Mouse (Mus musculus) MEL (cell line): ENCODE measurements at regions not wholly inside any gene's neighbourhood (a gene's known extent, or its start where the extent isn't known, plus 50 kb on each side); places are given as distances from the start of the nearest gene placed in this dataset.

Source experiments
- DNase-seq: peaks from one replicate; pipeline ENCODE4 v3.0.0; 2011; ENCODE audit warnings: low read depth, low spot score
- H3K27ac ChIP-seq: 2 replicates; pipeline ENCODE4 v1.5.1; 2012; ENCODE audit warnings: low read depth, mild to moderate bottlenecking, control low read depth, low read length, moderate library complexity; ENCODE audit not compliant: control insufficient read depth
- H3K27me3 ChIP-seq, 2 experiments: fragments of 150-350 bp in 1 of 2; sonication (generic) in 1 of 2; 2 replicates each; pipeline ENCODE4 v1.6.1; 2012; ENCODE audit warnings: low read length in 2 of 2, mild to moderate bottlenecking in 2 of 2, improper control_type of control experiment in 1 of 2, moderate library complexity in 1 of 2; ENCODE audit not compliant: insufficient read depth in 2 of 2, control insufficient read depth in 1 of 2
- H3K36me3 ChIP-seq, 2 experiments: 2 replicates each; pipeline ENCODE4 v1.6.1; 2012 to 2014; ENCODE audit warnings: low read length in 2 of 2, improper control_type of control experiment in 1 of 2, inconsistent platforms in 1 of 2, mild to moderate bottlenecking in 1 of 2; ENCODE audit not compliant: insufficient read depth in 2 of 2, control insufficient read depth in 1 of 2
- H3K4me1 ChIP-seq, 2 experiments: fragments of 150-350 bp in 1 of 2; sonication (generic) in 1 of 2; 2 replicates each; pipeline ENCODE4 v1.6.1; 2012; ENCODE audit warnings: low read length in 2 of 2, improper control_type of control experiment in 1 of 2, mild to moderate bottlenecking in 1 of 2; ENCODE audit not compliant: insufficient read depth in 2 of 2, control insufficient read depth in 1 of 2
- H3K4me3 ChIP-seq, 2 experiments: fragments of 150-350 bp in 1 of 2; sonication (generic) in 1 of 2; 2 replicates each; pipeline ENCODE4 v1.5.1; 2012; ENCODE audit warnings: low read depth in 2 of 2, low read length in 2 of 2, mild to moderate bottlenecking in 2 of 2, moderate library complexity in 2 of 2, control low read depth in 1 of 2, improper control_type of control experiment in 1 of 2; ENCODE audit not compliant: control insufficient read depth in 1 of 2, insufficient read depth in 1 of 2
- H3K79me2 ChIP-seq: 2 replicates; pipeline ENCODE4 v1.6.1; 2012; ENCODE audit warnings: mild to moderate bottlenecking, low read length, moderate library complexity; ENCODE audit not compliant: control insufficient read depth, poor library complexity, insufficient read depth
- H3K9ac ChIP-seq: 2 replicates; pipeline ENCODE4 v1.6.1; 2012; ENCODE audit warnings: low read depth, mild to moderate bottlenecking, control low read depth, low read length, moderate library complexity; ENCODE audit not compliant: control insufficient read depth, poor library complexity, severe bottlenecking
- H3K9me3 ChIP-seq: fragments of 150-350 bp; sonication (generic); replicated peaks from 2 replicates; pipeline ENCODE4 v1.6.1; 2012; ENCODE audit warnings: mild to moderate bottlenecking, low read length, improper control_type of control experiment, moderate library complexity; ENCODE audit not compliant: insufficient read depth
- CTCF ChIP-seq, 3 experiments: IDR thresholded peaks in 2 of 3; conservative IDR thresholded peaks in 1 of 3; 2 replicates each; pipeline ENCODE4 v1.5.1; 2011 to 2012; ENCODE audit warnings: low read length in 3 of 3, low read depth in 2 of 3, mild to moderate bottlenecking in 2 of 3, improper control_type of control experiment in 1 of 3, inconsistent platforms in 1 of 3, mixed read lengths in 1 of 3, moderate library complexity in 1 of 3; ENCODE audit not compliant: control insufficient read depth in 1 of 3, insufficient read depth in 1 of 3, poor library complexity in 1 of 3, severe bottlenecking in 1 of 3
- ELF1 ChIP-seq: IDR thresholded peaks from 2 replicates; pipeline ENCODE4 v1.6.1; 2014; ENCODE audit warnings: low read depth, mild to moderate bottlenecking, inconsistent platforms, low read length, improper control_type of control experiment, moderate library complexity
- EP300 ChIP-seq, 2 experiments: IDR thresholded peaks; 2 replicates each; pipeline ENCODE4 v1.6.1; 2011; ENCODE audit warnings: improper control_type of control experiment in 2 of 2, low read length in 2 of 2, low read depth in 1 of 2, mild to moderate bottlenecking in 1 of 2
- GABPA ChIP-seq: IDR thresholded peaks from 2 replicates; pipeline ENCODE4 v1.6.1; 2012; ENCODE audit warnings: low read depth, mild to moderate bottlenecking, inconsistent platforms, low read length, improper control_type of control experiment, moderate library complexity
- HCFC1 ChIP-seq: IDR thresholded peaks from 2 replicates; pipeline ENCODE4 v1.6.1; 2012; ENCODE audit warnings: low read depth, mild to moderate bottlenecking, inconsistent platforms, low read length, improper control_type of control experiment, moderate library complexity
- KAT2A ChIP-seq: conservative IDR thresholded peaks from 2 replicates; pipeline ENCODE4 v1.6.1; 2012; ENCODE audit warnings: low read depth, low read length, improper control_type of control experiment, inconsistent platforms
- MYB ChIP-seq: IDR thresholded peaks from 2 replicates; pipeline ENCODE4 v1.6.1; 2011; ENCODE audit warnings: mild to moderate bottlenecking, low read depth, low read length, improper control_type of control experiment
- NELFE ChIP-seq: IDR thresholded peaks from 2 replicates; pipeline ENCODE4 v1.6.1; 2011; ENCODE audit warnings: low read depth, low read length, improper control_type of control experiment
- POLR2AphosphoS5 ChIP-seq: IDR thresholded peaks from 2 replicates; pipeline ENCODE4 v1.6.1; 2012; ENCODE audit warnings: low read depth, borderline replicate concordance, mild to moderate bottlenecking, inconsistent platforms, low read length, moderate library complexity, mixed read lengths
- RAD21 ChIP-seq: IDR thresholded peaks from 2 replicates; pipeline ENCODE4 v1.6.1; 2011; ENCODE audit warnings: mild to moderate bottlenecking, low read depth, low read length, improper control_type of control experiment
- SIN3A ChIP-seq: IDR thresholded peaks from 2 replicates; pipeline ENCODE4 v1.6.1; 2012; ENCODE audit warnings: low read length, improper control_type of control experiment, inconsistent platforms
- SMC3 ChIP-seq: IDR thresholded peaks from 2 replicates; pipeline ENCODE4 v1.6.1; 2011; ENCODE audit warnings: low read depth, low read length, improper control_type of control experiment
- TBP ChIP-seq: IDR thresholded peaks from 2 replicates; pipeline ENCODE4 v1.8.0; 2011; ENCODE audit warnings: low read depth, low read length, improper control_type of control experiment
- UBTF ChIP-seq: IDR thresholded peaks from 2 replicates; pipeline ENCODE4 v1.6.1; 2012; ENCODE audit warnings: low read depth, mild to moderate bottlenecking, inconsistent platforms, low read length, improper control_type of control experiment, moderate library complexity, borderline replicate concordance; ENCODE audit not compliant: insufficient read depth
- ZC3H11A ChIP-seq: IDR thresholded peaks from 2 replicates; pipeline ENCODE4 v1.6.1; 2012; ENCODE audit warnings: low read depth, mild to moderate bottlenecking, inconsistent platforms, low read length, improper control_type of control experiment
- ZKSCAN1 ChIP-seq: IDR thresholded peaks from 2 replicates; pipeline ENCODE4 v1.6.1; 2012; ENCODE audit warnings: low read depth, mild to moderate bottlenecking, inconsistent platforms, low read length, improper control_type of control experiment, moderate library complexity

- no peak for TF ChIP-seq SIN3A
- TF ChIP-seq HCFC1, result no peak
- TF ChIP-seq RAD21, result no peak
- no peak for TF ChIP-seq ELF1
- TF ChIP-seq SMC3, result no peak
- no peak for TF ChIP-seq TBP
- no peak for TF ChIP-seq GABPA
- no peak for TF ChIP-seq UBTF
- no peak for TF ChIP-seq EP300 (IDR thresholded peaks at IDR 0.05; ENCODE audit: low read depth in 1 of 2, low read length in 2 of 2)
- TF ChIP-seq ZKSCAN1, result no peak
- TF ChIP-seq ZC3H11A, result no peak
- no peak for TF ChIP-seq MYB
- no peak for TF ChIP-seq CTCF (IDR thresholded peaks at IDR 0.05 in 2 of 3, conservative IDR thresholded peaks at IDR 0.05 in 1 of 3; ENCODE audit: control insufficient read depth in 1 of 3, insufficient read depth in 1 of 3, low read depth in 2 of 3, low read length in 3 of 3, poor library complexity in 1 of 3, severe bottlenecking in 1 of 3)
- no peak for TF ChIP-seq KAT2A
- no peak for TF ChIP-seq NELFE
- Histone ChIP-seq H3K4me3 (no peak overlapping the region), H3K36me3 (no peaks in the 10 kb centered on the region), H3K9me3 (no peaks in the 10 kb centered on the region), H3K79me2 (no peaks in the 10 kb centered on the region), H3K27ac (no peak overlapping the region), H3K9ac (no peak overlapping the region), H3K27me3 (no peaks in the 10 kb centered on the region), H3K4me1 (no peaks in the 10 kb centered on the region)
- DNase-seq, result no peak
Observed at GRCm38 (mm10) chr12:71470983-71471715, 161.5 kb downstream of the Dact1 start.

GRCm38 (mm10) chr12:71471720-71472119, 162.0 kb downstream of the Dact1 start:
- Histone ChIP-seq H3K79me2 (no peaks in the 10 kb centered on the region), H3K27me3 (no peaks in the 10 kb centered on the region), H3K9ac (no peak overlapping the region), H3K4me1 (no peaks in the 10 kb centered on the region), H3K27ac (no peak overlapping the region), H3K4me3 (no peak overlapping the region), H3K9me3 (no peaks in the 10 kb centered on the region), H3K36me3 (no peaks in the 10 kb centered on the region)
- DNase-seq, result no peak
- TF ChIP-seq UBTF, result no peak

GRCm38 (mm10) chr12:71476238-71476637, 166.6 kb downstream of the Dact1 start:
- Histone ChIP-seq H3K4me1 (no peaks in the 10 kb centered on the region), H3K79me2 (no peaks in the 10 kb centered on the region), H3K36me3 (no peaks in the 10 kb centered on the region), H3K9ac (no peak overlapping the region), H3K27ac (no peak overlapping the region), H3K4me3 (no peak overlapping the region)
- no peak for DNase-seq
- TF ChIP-seq POLR2AphosphoS5 (no peak), KAT2A (no peak), GABPA (no peak), HCFC1 (no peak)
- TF ChIP-seq, all 39 proteins: peak for 0
- Histone ChIP-seq H3K27me3 (no peaks in the 10 kb centered on the region), H3K9me3 (no peaks in the 10 kb centered on the region)
